Mouse (Mus musculus): ENCODE measurements around the gene Ybey. TPM values are rescaled to one million over a fixed set of nuclear protein-coding genes. Genes with fewer than 3 reads are reported as not detected.

The Ybey gene
- polyA plus RNA-seq, 1 experiment from 2014 or later, result 12.1 TPM

DNA sequence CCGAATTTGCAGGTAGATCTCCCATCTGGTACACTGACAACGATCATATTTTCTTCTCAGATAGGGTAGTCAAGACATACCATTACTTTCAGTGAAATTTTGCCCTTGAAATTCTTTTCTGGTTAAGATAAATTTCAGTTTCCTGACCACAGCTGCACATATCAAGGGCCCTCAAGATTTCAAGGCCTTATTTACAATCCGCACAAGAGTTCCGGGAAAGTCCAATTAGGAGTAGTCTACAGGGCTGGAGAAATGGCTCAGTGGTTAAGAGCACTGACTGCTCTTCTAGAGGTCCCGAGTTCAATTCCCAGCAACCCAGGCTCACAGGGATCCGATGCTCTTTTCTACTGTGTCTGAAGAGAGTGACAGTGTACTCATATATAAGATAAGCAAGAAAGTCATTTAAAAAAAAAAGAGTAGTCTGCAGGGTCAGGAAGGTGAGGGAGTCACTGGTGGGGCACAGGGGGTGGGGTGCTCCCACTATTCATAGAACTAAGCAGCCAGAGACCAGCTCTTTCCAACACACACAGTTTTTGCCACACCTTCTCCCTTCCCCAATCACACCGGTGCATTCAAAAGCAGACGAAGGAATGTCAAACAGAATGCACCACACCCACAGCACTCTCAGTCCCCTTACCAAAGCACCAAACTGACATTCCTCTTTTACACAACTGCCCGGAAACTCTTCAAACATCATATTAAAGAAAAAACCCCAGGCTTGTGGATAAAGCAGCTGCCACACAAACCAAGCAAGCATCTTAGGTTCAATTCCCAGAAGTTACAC, 29.6 kb downstream of the Ybey start:
- H3K4me1 ChIP-seq, result peaks cover 22% of the 10 kb centered on the region
- WGBS, result 96% methylated on average over 9 of the region's 9 CpGs
- peaks cover 65% of the 10 kb centered on the region for H3K36me3 ChIP-seq (replicated peaks)
- no peak overlapping the region for H3K4me3 ChIP-seq
- no peak overlapping the region for H3K27ac ChIP-seq
- H3K9me3 ChIP-seq, result no peaks in the 10 kb centered on the region
- no peak for DNase-seq (ENCODE audit: extremely low spot score, low spot score)
- H3K27me3 ChIP-seq (ENCODE audit: poor library complexity, severe bottlenecking), result no peaks in the 10 kb centered on the region

DNA sequence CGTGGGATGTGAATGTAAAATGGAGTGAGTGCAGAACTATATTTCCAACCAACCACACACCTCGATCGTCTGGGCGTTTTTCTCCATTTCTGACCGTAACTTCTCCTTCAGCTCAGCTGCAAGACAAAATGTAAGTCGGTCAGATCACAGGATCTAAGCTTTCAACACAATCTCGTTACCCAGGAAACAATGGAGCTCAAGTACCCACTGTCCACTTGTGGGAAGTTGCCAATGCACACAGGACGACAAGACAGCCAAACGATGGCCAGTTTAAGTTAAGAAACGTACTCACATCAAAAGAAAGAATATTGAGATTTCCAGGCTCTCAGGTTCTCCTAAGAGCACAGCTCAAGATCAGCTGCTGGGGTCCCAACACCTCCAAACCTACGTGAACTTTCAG, 35.0 kb downstream of the Ybey start:
- DNase-seq (ENCODE audit: extremely low spot score, low spot score), result no peak
- no peaks in the 10 kb centered on the region for H3K9me3 ChIP-seq
- no peaks in the 10 kb centered on the region for H3K4me1 ChIP-seq
- WGBS, result 92% methylated on average over 11 of the region's 11 CpGs
- H3K27ac ChIP-seq, result no peak overlapping the region
- peaks cover 100% of the 10 kb centered on the region for H3K36me3 ChIP-seq (replicated peaks)
- H3K4me3 ChIP-seq, result no peak overlapping the region
- H3K27me3 ChIP-seq (ENCODE audit: poor library complexity, severe bottlenecking), result no peaks in the 10 kb centered on the region

DNA sequence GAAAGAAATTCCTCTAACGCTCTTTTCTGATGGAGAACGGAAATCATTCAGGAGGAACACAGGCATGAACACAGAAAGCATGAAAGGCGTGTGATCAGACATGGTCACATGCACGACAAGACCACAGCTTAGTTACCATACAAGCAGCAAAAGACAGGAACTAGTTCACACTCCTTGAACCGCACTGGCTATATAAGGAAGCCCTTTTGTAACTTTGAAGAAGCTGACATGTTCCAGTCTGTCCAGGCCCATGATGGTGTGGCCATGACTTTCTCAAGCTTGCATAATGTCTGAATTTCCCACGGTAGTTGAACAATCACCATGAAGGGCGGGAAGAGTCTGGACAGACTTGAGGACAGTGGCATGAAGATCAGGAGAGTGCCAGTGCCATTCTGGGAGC, 43.2 kb downstream of the Ybey start:
- Histone ChIP-seq H3K4me3 (no peak overlapping the region), H3K36me3 (replicated peaks) (peaks cover 97% of the 10 kb centered on the region), H3K27ac (no peak overlapping the region), H3K27me3 (ENCODE audit: poor library complexity, severe bottlenecking) (no peaks in the 10 kb centered on the region), H3K4me1 (no peaks in the 10 kb centered on the region), H3K9me3 (no peaks in the 10 kb centered on the region)
- WGBS, result 96% methylated on average over 7 of the region's 7 CpGs
- no peak for DNase-seq (ENCODE audit: extremely low spot score, low spot score)

DNA sequence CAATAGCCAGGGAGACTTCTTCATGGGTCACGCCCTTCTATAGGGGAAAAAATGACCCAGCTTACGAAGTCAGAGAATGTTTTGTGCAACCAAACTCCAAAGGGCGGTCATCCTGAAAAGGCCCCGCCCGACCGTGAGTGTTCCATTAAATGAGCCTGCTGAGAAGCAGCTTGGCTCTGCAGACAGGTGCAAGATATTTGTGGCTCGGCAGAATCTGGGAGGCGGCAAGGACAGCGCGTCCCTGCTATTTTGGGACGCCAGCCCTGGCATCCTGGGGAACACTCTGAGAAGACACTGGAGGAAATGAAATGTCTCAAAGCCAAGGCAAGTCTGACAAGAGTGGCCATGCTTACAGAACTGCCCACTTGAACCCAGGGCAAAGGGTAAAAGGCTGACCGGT, 52.1 kb downstream of the Ybey start:
- H3K4me1 ChIP-seq, result no peaks in the 10 kb centered on the region
- no peak overlapping the region for H3K27ac ChIP-seq
- WGBS, result 91% methylated on average over 12 of the region's 12 CpGs
- no peaks in the 10 kb centered on the region for H3K9me3 ChIP-seq
- H3K36me3 ChIP-seq (replicated peaks), result peaks cover 99% of the 10 kb centered on the region
- H3K27me3 ChIP-seq (ENCODE audit: poor library complexity, severe bottlenecking), result no peaks in the 10 kb centered on the region
- DNase-seq (ENCODE audit: extremely low spot score, low spot score), result no peak
- H3K4me3 ChIP-seq, result no peak overlapping the region

Other genes starting within 250 kb of the Ybey start
- gene Prmt2, start 231.2 kb downstream of the Ybey start, polyA plus RNA-seq (2016; fragmentation: Nextera tagmentation; extraction: Ambion mirVana), result 57.5 and 63.0 TPM in 2 replicates
- gene S100b, start 215.3 kb downstream of the Ybey start, polyA plus RNA-seq (2016; fragmentation: Nextera tagmentation; extraction: Ambion mirVana), result 0.10 TPM in 1 of 2 replicates, not detected in the other
- 5.3 and 7.1 TPM in 2 replicates for gene Dip2a, start 123.8 kb downstream of the Ybey start, polyA plus RNA-seq (2016; fragmentation: Nextera tagmentation; extraction: Ambion mirVana)
- not detected in 2 replicates for gene AC141477.1, start 28.7 kb downstream of the Ybey start, polyA plus RNA-seq (2016; fragmentation: Nextera tagmentation; extraction: Ambion mirVana)
- 21.5 and 25.0 TPM in 2 replicates for gene Pcnt, start 26.3 kb downstream of the Ybey start, polyA plus RNA-seq (2016; fragmentation: Nextera tagmentation; extraction: Ambion mirVana)
- not detected in 2 replicates for gene 2610028H24Rik, start 20.0 kb downstream of the Ybey start, polyA plus RNA-seq (2016; fragmentation: Nextera tagmentation; extraction: Ambion mirVana)
- gene Mcm3ap, start 187 bp downstream of the Ybey start, polyA plus RNA-seq (2016; fragmentation: Nextera tagmentation; extraction: Ambion mirVana), result 74.8 and 81.7 TPM in 2 replicates
- gene Lss, start 62.5 kb upstream of the Ybey start, polyA plus RNA-seq (2016; fragmentation: Nextera tagmentation; extraction: Ambion mirVana), result 63.1 and 63.5 TPM in 2 replicates
- not detected in 2 replicates for gene Spatc1l, start 93.2 kb upstream of the Ybey start, polyA plus RNA-seq (2016; fragmentation: Nextera tagmentation; extraction: Ambion mirVana)
- gene Ftcd, start 106.5 kb upstream of the Ybey start, polyA plus RNA-seq (2016; fragmentation: Nextera tagmentation; extraction: Ambion mirVana), result not detected in 2 replicates
- gene Col6a2, start 154.5 kb upstream of the Ybey start, polyA plus RNA-seq (2016; fragmentation: Nextera tagmentation; extraction: Ambion mirVana), result 5.4 and 5.9 TPM in 2 replicates

Measured in forebrain, embryonic 10.5 days (tissue).